Mouse (Mus musculus): ENCODE data around the gene Krt2. TPM values are rescaled to one million over a fixed set of nuclear protein-coding genes. Genes with fewer than 3 reads are reported as not detected.

Gene Krt2
- 0.10 and 0.15 TPM in 2 replicates for polyA plus RNA-seq (2021; fragmentation: Nextera tagmentation)
- long read RNA-seq, experiment 1, partial matches to known transcripts: 0 of 2 reads
- long read RNA-seq, experiment 1, other reads (novel, unspliced or antisense): 0 of 2 reads
- long read RNA-seq, experiment 2: 0 reads

DNA sequence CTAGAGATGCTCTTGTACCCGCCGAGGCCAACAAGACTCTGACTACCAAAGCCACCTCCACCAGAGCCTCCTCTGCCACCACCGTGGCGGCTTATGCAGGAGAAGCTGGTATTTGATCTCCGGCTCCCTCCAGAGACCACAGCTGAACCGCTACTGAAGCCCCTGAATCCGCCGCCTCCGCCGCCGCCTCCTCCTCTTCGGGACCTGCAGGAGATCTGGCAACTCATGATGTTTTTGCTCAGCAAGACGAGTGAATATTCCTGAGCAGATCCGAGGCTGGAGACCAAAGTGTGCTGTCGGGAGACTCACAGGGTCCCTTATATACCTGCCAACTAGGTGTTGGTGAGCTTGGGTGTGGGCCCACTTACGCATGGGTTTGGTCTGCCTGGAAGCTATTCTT lies at the start of gene Krt2:
Gene Krt2 (minus strand): TSS at position 295 of the 400 bp plus-strand sequence.

DNA sequence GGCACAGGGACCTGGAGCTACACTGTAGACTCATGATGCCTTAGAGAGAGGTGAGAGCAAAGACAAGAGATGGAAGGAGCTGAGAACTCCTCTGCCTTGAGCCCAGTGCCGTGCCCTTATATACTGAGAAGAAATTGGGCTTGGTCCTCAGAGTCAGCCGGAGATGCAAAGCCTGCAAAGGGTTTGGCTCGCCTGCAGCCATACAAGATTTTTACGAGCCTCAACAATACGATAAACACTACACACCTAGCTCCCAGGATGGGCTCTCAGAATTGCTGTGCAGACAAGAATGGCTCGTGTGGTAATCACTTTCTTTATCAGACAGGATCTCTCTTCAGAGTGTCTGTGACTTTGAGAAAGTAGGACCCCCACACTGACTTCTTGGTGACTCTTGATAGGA lies 32.7 kb upstream of the Krt2 start, which contains the start of gene Krt1:
Gene Krt1 (minus strand): TSS at position 101 of the 400 bp plus-strand sequence.

GRCm38 (mm10) chr15:101802296-101802835 lies 15.6 kb downstream of the Krt2 start, which contains the start of gene Krt73:
Krt73 (minus strand) TSS chr15:101802346.

DNA sequence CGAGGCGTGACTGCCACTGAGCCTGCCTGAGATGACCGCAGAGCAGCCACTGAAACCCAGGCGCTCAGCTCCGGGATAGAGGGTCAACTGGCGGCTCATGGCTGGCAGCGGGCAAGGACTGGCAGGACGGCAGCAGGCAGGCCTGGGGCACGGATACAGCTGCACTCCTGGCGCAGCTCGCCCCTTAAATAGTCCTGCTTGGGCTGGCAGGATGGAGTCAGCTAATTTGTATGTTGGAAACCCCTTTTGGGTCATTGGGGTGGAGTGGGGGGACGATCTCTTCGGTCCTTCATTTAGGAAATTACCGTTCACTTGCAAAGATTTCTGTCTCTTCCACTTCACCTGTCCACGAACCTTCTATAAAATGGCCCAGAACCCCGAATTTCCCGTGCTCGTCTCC lies 31.6 kb downstream of the Krt2 start, which contains the start of gene Krt72:
Gene Krt72 (minus strand): TSS at position 101 of the 400 bp plus-strand sequence.

Other genes with a start within 250 kb of the Krt2 start
- gene Krt75, start 244.3 kb downstream of the Krt2 start, polyA plus RNA-seq (2021; fragmentation: Nextera tagmentation): not detected in 2 replicates
- gene Gm5414, start 190.0 kb downstream of the Krt2 start, polyA plus RNA-seq (2021; fragmentation: Nextera tagmentation): not detected in 2 replicates
- not detected in 2 replicates for gene Gm5478, start 170.8 kb downstream of the Krt2 start, polyA plus RNA-seq (2021; fragmentation: Nextera tagmentation)
- not detected in 2 replicates for gene Krt6b, start 137.9 kb downstream of the Krt2 start, polyA plus RNA-seq (2021; fragmentation: Nextera tagmentation)
- not detected in 2 replicates for gene Krt6a, start 123.9 kb downstream of the Krt2 start, polyA plus RNA-seq (2021; fragmentation: Nextera tagmentation)
- not detected in 2 replicates for gene Krt5, start 105.3 kb downstream of the Krt2 start, polyA plus RNA-seq (2021; fragmentation: Nextera tagmentation)
- not detected in 2 replicates for gene Krt71, start 75.1 kb downstream of the Krt2 start, polyA plus RNA-seq (2021; fragmentation: Nextera tagmentation)
- not detected in 2 replicates for gene Krt72, start 31.7 kb downstream of the Krt2 start, polyA plus RNA-seq (2021; fragmentation: Nextera tagmentation)
- 0.33 and 0.61 TPM in 2 replicates for gene Krt73, start 15.8 kb downstream of the Krt2 start, polyA plus RNA-seq (2021; fragmentation: Nextera tagmentation)
- 1.9 and 3.6 TPM in 2 replicates for gene Krt1, start 32.6 kb upstream of the Krt2 start, polyA plus RNA-seq (2021; fragmentation: Nextera tagmentation)
- gene Krt77, start 51.5 kb upstream of the Krt2 start, polyA plus RNA-seq (2021; fragmentation: Nextera tagmentation): 2.5 and 3.3 TPM in 2 replicates
- not detected in 2 replicates for gene Krt76, start 74.8 kb upstream of the Krt2 start, polyA plus RNA-seq (2021; fragmentation: Nextera tagmentation)
- not detected in 2 replicates for gene Krt4, start 106.6 kb upstream of the Krt2 start, polyA plus RNA-seq (2021; fragmentation: Nextera tagmentation)
- gene Krt79, start 122.2 kb upstream of the Krt2 start, polyA plus RNA-seq (2021; fragmentation: Nextera tagmentation): 0.12 TPM in 1 of 2 replicates, not detected in the other
- not detected in 2 replicates for gene Krt78, start 136.1 kb upstream of the Krt2 start, polyA plus RNA-seq (2021; fragmentation: Nextera tagmentation)
- 0.09 and 0.16 TPM in 2 replicates for gene Krt8, start 186.3 kb upstream of the Krt2 start, polyA plus RNA-seq (2021; fragmentation: Nextera tagmentation)
- gene Krt18, start 210.0 kb upstream of the Krt2 start, polyA plus RNA-seq (2021; fragmentation: Nextera tagmentation): 0.41 and 1.1 TPM in 2 replicates

Measured in left cerebral cortex, adult 6 months (tissue).